Mouse (Mus musculus) lung, postnatal 14 days (tissue): ENCODE measurements at regions not wholly inside any gene's neighbourhood (a gene's known extent, or its start where the extent isn't known, plus 50 kb on each side); places are given as distances from the start of the nearest gene placed in this dataset.

Experiments used
- DNase-seq: peaks from one replicate; pipeline ENCODE4 v3.0.0; 2021

DNA sequence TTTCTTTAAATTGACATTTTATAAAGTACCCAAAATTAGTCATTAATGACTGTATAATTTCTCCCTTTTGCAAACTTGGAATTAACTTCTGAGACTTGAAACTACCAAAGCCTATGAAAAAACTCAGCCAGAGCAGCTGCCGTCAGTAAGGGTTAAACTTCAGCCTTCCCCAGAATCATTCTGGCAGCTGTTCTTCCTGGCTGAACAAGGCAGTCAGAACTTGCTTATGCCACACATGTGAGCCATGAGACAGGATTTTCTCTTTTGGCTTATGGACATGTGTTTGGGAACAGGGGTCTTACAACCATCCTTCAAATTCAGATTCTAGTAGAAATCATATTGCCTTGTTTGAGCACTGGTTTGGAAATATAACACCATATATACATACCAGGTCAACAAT is 422.4 kb upstream of the Fat1 start:
- no peak for DNase-seq

DNA sequence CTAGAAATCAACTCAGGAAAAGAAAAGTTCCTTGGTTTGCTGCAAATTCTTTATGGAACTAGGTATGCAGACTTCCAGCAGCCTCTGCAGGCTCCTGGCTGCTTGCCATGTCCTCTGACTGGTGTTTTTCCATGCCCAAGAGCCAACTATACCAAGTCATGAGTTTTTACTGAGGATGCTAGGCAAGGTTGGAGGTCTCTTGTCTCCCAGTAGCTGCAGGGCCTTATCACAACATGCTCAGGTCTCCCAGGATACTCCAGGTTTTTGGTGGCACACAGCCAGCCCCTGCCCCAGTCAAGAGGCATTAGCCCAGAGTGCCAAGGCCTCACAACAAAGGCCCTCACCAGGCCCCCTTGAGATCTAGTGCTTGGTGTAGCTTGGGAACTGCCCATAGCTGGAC is 409.3 kb upstream of the Fat1 start:
- peak; percentile 11 for DNase-seq

DNA sequence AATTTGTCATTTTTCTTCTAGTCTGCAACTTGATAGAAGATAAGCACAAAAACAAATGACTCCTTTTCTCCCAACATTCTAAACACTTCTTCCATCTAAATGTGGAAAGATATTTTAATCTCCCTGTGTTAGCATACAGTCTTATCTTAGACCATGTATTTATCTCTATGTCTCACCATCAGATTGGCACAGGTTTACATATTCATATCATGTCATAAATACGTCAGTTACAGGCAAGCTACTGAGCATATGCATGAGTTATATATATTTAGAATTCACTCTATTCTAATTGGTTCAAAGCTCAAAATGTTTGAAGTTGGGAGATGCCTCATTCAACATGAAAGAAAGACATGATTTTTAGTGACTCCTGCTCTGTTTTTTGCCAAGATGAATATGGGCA is 405.6 kb upstream of the Fat1 start:
- DNase-seq, result no peak

DNA sequence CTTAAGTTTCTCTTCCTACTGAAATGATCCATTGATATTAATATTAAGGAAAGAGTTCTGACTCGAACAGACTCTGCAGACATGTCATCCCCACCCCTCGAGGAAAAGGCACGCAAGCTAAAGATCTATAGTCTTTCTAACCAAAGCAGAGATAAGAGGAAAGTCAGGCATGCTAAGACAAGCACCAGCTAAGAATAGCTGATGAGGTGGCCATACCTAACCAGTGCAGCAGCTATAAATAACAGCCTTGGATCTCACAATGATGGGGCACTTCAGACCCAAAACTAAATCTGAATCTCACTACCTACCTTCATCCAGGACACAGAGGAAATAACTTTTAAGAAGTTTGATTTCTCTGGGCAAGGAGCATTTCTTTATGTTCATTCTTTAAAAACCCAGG is 386.4 kb upstream of the Fat1 start:
- DNase-seq, result no peak

DNA sequence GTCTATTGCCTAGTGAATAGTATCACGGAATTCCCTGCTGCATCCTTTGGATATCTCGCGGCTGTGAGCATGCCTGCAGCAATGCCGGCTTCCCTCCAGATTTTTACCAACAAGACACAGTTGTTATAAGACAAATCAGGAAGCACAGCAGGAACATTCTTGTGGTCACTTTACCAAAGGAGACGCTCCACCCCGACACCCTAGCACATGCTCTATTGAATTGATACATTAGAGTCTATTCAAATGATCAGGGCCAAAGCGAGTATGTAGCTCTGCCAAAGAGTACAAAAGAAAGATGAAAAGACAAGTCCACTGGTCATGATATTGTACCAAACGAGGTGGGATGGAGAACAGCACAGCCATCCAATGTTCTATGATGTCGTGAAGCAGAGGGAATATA is 376.1 kb upstream of the Fat1 start:
- no peak for DNase-seq

DNA sequence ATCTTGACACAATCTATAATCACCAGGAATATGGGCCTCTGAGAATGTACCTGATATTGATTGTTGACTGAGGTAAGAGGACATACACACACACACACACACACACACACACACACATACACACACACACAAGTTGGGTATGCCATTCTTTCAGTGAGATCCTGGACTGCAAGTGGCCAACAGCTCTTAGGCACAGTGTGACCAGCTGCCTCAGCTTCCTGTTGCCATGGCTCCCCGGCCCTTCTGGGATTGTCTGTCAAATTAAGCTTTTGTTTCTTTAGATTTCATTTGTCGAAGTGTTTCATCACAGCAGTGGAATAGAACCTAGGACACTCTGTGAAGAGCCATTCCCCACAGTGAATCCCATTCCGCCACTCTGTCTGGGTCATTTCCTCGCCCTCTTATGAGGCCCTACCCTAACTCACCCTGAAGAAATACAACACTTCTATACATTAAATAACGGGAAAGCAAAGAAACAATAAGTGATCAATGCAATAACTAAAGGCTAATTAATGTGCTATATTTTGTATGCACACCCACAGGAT is 358.9 kb upstream of the Fat1 start:
- DNase-seq, result no peak

DNA sequence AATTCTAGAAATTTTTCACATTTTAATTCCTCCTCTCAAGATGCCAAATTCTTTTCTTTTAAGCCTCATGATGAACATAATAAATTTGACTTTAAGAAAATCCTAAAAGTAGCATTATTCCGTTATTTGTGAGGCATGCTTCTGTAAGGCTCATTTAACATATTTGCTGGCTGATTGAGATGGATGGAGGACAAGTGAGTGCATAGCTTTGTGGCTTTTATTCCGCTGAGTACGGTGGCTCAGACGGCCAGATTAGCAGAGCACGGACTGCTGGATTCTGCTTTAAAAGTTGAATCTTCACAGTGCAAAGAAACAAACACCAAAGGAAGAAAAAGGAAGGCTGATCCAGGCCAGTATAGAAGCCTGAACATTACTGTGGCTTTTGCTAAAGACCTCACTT is 358.3 kb upstream of the Fat1 start:
- DNase-seq, result no peak
